Mouse (Mus musculus): Measurements from ENCODE around the gene Kpna2. TPM values are rescaled to one million over a fixed set of nuclear protein-coding genes. Genes with fewer than 3 reads are reported as not detected.
"Not testable (repeated sequence)": the region's sequence is repeated elsewhere in the genome, so short reads cannot be mapped to it uniquely, and the experiment has no call there.

The Kpna2 gene
- total RNA-seq, 2 experiments from 2014 or later = 70.1 to 72.1 TPM

GRCm38 (mm10) chr11:106985979-106986604 lies 13.2 kb downstream of the Kpna2 start:
- not testable (repeated sequence) for DNase-seq

DNA sequence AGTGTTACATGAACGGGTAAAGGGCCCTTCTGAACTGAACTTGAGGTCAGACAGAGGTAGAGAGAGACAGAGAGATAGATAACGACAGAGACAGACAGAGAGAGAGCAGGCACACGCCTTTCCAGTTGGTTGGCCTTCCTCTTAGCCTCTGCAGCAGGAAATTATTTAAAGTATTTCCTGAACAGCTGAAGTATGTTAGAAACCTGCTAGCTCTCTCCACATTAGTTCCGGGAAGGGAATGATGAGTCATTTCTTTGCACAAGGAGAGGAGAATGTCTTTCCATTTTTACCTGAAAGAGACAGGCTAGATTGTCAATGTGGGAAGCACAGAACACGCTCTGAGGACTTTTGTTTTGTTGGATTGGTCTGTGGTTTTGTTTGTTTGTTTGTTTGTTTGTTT lies 17.0 kb downstream of the Kpna2 start:
- DNase-seq = no peak

GRCm38 (mm10) chr11:106981787-106982186 lies 17.6 kb downstream of the Kpna2 start:
- no peak for DNase-seq

DNA sequence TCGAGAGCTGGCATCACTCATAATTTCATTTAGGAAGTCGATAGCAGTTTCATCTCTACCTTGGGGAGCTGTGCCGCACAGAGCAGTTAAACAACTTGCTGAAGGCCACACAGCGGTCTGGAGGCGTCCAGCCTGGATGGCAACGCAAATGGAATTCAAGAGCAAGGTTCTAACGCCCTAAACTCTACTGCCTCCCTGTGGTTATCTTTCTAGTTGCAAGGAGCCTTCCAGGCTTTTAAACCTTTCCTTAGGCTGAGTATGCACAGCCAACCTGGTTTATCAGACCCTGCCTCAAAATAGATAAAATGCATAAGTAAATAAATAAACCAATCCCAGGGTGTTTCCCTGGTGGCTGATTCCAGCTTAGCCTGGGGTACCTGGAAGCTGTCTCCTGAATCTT lies 18.9 kb downstream of the Kpna2 start:
- DNase-seq = peak; percentile 78 to 85

- peak; percentile 86 to 93 for DNase-seq
Observed at GRCm38 (mm10) chr11:106976194-106976593, 23.1 kb downstream of the Kpna2 start.

DNA sequence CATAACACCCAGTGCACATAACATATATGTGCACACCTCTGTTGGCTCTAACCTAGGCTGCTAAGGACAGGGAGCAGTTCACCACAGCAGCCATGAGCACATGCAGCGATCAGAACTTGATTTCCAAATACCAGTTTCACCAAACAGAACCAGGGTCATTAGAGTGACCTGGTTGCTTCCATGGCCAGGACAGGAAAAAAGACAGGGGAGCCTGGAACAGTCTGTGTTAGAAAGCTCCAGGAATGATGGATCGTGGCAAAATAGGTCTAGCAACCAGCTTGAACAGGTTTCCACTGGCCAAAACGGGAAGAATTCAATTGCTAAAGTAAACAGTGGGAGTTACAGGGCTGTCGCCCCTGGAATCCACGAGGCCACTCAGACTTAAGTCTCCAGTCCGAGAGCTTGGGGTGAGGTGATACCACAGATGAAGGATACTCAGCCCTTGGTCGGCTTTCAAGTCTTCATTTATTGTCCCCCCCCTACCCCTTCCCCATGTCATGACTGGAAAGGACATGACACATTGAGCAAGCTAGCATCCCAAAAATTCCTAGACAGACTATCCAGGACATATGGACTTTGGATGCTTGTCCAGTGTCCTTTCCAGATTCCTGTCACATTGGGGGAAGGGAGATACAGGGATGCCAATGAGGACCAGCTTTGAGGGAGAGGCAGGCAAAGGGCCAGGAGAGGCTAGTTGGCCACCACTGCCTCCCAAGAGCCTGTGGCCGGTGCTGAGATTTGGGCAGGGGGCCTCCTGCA lies 23.7 kb downstream of the Kpna2 start:
- no peak for DNase-seq

DNA sequence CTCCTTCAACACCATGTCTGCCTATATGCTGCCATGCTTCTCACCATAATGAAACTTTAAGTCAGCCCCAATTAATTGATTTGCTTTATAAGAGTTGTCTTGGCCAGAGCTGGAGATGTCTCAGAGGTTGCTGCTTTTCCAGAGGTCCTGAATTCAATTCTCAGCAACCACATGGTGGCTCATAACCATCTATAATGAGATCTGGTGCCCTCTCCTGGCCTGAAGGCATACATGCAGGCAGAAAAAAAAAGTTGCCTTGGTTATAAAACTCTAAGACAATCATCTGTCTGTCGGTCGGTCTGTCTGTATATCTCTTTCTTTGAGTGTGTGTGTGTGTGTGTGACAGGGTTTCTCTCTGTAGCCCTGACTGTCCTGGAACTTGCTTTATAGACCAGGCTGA lies 24.9 kb downstream of the Kpna2 start:
- DNase-seq = no peak

GRCm38 (mm10) chr11:106973016-106973415 lies 26.3 kb downstream of the Kpna2 start:
- DNase-seq = no peak

DNA sequence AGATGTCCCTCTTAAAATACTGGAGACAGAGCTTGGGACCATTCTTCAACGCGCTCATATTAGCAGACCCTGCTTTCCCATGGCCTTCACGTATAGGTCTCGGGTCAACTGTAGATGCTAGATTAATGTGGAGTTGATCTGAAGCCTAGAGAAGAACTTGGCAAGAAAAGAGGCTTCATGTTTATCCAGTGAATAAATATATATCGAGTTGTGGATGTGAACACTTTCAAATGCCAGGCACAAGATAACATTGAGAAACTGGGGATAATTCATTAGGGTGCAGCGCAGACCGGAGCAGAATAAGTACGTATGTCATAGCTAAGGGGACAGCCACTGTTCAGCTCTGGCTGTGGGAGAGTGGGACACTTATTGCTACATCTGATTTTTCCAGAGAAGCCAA lies 29.5 kb downstream of the Kpna2 start:
- DNase-seq = no peak

DNA sequence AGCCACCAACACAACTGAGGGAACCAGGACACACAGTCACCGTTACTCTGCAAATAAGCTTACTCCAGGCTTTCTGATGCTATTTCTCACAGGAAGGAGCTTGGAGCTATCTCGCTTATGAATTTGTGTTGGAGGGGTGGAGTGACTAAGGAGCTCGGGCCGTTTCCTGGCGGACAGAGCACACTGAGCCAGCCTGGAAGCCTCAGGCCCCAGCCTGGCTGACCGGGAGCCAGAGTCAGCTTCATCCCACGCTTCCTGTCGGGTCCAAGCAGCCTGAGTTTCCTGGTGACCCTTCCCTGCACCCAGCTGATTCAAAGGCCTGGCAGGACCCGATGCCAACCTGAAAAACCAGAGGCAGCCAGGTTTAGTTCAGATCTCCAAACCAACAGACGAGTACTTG lies 31.7 kb downstream of the Kpna2 start:
- DNase-seq = peak; percentile 68 to 87

GRCm38 (mm10) chr11:106965881-106966280 lies 33.5 kb downstream of the Kpna2 start:
- no peak for DNase-seq

GRCm38 (mm10) chr11:106962310-106962709 lies 37.0 kb downstream of the Kpna2 start:
- no peak for DNase-seq

DNA sequence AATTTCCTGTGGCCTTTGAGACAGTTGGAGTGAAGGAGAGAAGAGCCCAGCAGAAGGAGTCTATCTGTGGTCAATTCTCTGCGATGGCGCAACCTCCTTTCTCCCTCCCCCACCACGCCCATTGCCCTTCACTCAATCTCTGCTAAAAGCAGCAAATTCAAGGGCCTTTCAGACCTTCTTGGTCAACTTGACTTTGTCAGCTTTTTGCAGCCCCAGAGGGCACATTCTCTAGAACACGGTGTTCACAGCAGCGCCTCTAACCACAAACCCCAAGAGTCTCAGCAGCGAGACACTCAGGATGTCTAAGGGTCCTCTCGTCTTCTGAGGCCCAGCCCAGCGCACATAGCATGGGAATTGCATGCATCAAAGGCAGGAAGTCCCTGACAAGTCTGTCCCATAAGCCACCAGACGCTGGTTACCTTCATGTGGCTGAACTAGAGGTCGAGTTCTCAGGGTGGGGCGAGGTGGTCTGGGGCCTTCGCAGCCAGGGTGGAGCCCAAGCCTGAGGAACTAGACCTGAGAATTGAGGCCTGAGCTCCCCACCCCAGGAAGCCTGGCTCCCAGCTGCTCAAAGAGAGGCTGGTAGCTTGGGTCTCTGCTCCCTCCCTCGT lies 37.8 kb downstream of the Kpna2 start:
- DNase-seq = peak; percentile 44 to 65

- DNase-seq = no peak
Observed at GRCm38 (mm10) chr11:106959121-106959520, 40.2 kb downstream of the Kpna2 start.

- DNase-seq = peak; percentile 50 to 65
Observed at GRCm38 (mm10) chr11:106958407-106959071, 40.8 kb downstream of the Kpna2 start.

DNA sequence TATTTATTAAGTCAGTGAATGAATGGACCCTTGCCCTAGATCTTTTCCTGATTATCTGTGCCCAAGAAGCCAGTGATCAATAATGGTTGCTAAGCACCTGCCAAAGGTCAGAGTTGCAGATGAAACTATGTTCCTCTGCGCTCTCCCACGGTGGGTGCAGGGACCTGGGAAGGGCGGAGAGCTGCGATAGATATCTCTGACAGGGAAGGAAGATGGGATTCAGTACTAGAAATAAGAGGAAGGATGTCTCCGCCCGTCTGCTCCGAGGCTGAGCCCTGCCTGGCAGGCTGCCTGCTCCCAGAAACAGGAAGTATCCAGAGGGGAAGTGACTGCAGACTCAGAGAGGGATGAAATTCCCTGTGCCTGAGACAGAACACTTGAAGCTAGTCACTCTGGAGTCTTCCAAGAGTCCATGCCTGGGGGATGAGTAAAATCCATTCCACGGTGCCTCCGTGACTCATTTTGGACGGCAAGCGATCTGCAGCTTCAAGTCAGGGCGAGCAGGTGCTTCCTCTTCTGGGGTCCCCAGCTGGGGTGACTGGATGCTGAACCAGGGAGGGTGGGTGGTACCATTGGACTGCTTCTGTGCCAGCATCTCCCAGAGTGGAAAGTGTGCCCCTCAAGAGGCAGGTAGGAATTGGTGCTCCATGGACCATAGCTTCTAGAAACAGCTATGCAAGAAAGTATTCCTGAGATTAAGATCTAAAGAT lies 41.9 kb downstream of the Kpna2 start:
- DNase-seq = peak; percentile 86 to 94

DNA sequence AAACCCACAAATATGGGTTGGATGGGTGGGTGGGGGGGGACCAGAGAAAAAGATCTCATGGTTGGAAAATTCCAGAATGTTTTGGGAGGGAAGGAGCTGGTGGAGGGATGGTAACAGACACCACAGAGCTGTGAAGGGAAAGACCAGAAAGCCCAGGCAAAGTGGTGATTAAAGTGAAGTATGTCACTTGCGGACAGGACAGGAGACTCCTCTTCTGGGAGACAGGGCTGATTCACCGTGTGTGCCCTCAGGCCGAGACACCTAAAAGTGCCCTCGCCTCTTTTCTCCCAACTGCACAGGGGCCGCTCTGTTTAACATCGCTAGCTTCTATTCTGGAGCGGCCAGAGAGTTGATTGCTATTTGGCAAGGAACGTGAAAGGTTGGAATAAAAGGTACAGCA lies 44.8 kb downstream of the Kpna2 start:
- no peak for DNase-seq

DNA sequence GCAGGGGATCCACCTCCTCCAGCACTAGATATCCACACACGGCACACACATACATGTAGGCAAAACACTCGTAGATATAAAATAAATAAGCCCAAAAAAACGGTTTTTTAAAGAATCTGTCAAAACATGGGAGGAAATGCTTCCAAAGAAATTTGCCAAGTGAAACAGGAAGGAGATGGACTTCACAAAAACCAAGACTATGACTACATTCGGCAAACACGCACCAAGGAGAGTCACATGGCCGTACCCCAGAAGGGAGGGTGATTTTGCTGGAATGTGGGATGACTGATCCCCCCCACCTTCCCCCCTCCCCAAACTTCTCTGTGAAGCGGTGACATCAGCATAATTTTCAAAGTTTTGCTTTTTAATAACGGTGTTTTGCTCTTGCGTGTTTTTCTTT lies 45.2 kb downstream of the Kpna2 start:
- peak; percentile 40 to 45 for DNase-seq
